Mouse (Mus musculus) heart, postnatal 25 days (tissue): ENCODE data around the gene Bahd1. TPM values are rescaled to one million over a fixed set of nuclear protein-coding genes. Genes with fewer than 3 reads are reported as not detected.

Experiments
- total RNA-seq, 2 experiments: library from RNA; stranded (reverse); gene quantifications; 2 replicates each; pipeline ENCODE4 v1.2.3; 2021

Bahd1 gene
- total RNA-seq, 2 experiments from 2014 or later: 14.7 to 18.2 TPM

Other genes starting within 250 kb of the Bahd1 start
- gene Pak6, start 237.1 kb upstream of the Bahd1 start, total RNA-seq: 1 to 10 TPM; 6.4 to 9.9 TPM
- 1 to 10 TPM; 1.8 to 3.0 TPM for gene Ankrd63, start 196.4 kb upstream of the Bahd1 start, total RNA-seq
- 1 to 10 TPM; 1.9 to 2.8 TPM for gene Plcb2, start 171.9 kb upstream of the Bahd1 start, total RNA-seq
- 10 to 100 TPM; 26.7 to 32.4 TPM for gene Inafm2, start 154.6 kb upstream of the Bahd1 start, total RNA-seq
- 10 to 100 TPM; 23.0 to 24.2 TPM for gene Ccdc9b, start 137.7 kb upstream of the Bahd1 start, total RNA-seq
- not detected for gene Phgr1, start 127.6 kb upstream of the Bahd1 start, total RNA-seq
- gene Disp2, start 120.7 kb upstream of the Bahd1 start, total RNA-seq: under 1 TPM in 1 of 2 experiments, not detected in 1; 0.03 TPM
- 1 to 10 TPM; 1.4 to 1.6 TPM for gene Knstrn, start 86.4 kb upstream of the Bahd1 start, total RNA-seq
- gene Ivd, start 38.4 kb upstream of the Bahd1 start, total RNA-seq: 100 to 1,000 TPM; 297 to 304 TPM
- 1 to 10 TPM; 9.3 to 9.8 TPM for gene Chst14, start 26.1 kb downstream of the Bahd1 start, total RNA-seq
- gene Ccdc32, start 129.0 kb downstream of the Bahd1 start, total RNA-seq: 10 to 100 TPM; 10.0 to 13.0 TPM
- 1 to 10 TPM; 4.2 to 4.8 TPM for gene Rpusd2, start 134.4 kb downstream of the Bahd1 start, total RNA-seq
- under 1 TPM; 0.34 to 0.75 TPM for gene Knl1, start 146.7 kb downstream of the Bahd1 start, total RNA-seq
- gene Rad51, start 212.4 kb downstream of the Bahd1 start, total RNA-seq: 1 to 10 TPM; 1.0 to 1.3 TPM